Mouse (Mus musculus): ENCODE data around the gene Fam160a2. TPM values are rescaled to one million over a fixed set of nuclear protein-coding genes. Genes with fewer than 3 reads are reported as not detected.

The Fam160a2 gene
- 10 to 100 TPM; 15.5 to 16.1 TPM for total RNA-seq (2021)
- long read RNA-seq, experiment 1, full-length matches to known transcripts, result 25 of 30 reads
- long read RNA-seq, experiment 1, partial matches to known transcripts, result 2 of 30 reads
- long read RNA-seq, experiment 1, other reads (novel, unspliced or antisense), result 3 of 30 reads
- long read RNA-seq, experiment 2, full-length matches to known transcripts, result 7 of 10 reads
- long read RNA-seq, experiment 2, partial matches to known transcripts, result 0 of 10 reads
- long read RNA-seq, experiment 2, other reads (novel, unspliced or antisense), result 3 of 10 reads

DNA sequence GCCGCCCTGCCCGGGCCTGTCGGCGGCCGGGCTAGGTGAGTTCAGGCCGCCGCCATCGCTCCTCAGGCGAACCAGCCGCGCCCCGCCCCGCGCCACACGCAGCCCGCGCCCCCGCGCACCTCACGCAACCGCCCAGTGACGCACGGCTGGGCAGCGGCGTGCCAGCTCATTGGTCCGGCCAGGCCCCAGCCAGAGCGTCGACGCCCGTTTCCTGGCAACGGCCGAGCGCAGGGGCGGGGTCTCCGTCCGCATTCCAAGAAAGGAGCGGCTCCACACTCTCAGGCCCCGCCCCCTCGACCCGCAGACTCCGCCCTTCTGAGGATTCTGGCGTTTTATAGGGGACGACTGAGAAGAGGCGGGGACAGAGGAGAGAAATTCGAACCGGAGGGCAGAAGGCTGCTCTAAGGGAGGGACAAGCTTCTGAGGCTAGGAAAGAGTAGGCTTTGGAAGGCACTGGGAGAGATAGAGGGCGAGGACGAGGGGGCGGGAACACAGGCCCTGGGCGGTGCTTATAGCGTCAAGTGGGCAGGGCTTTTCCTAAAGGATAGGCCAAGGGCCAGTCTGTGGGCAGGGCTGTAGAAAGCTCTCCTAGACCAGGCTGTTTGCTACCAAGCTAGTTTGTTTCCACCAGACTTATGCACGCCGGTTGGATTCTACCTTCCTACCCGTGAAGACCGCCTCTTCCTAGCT, at the start of gene Fam160a2:
Gene Fam160a2 (minus strand): TSS at position 120 of the 690 bp plus-strand sequence.
- peak; percentile 100 for DNase-seq

DNA sequence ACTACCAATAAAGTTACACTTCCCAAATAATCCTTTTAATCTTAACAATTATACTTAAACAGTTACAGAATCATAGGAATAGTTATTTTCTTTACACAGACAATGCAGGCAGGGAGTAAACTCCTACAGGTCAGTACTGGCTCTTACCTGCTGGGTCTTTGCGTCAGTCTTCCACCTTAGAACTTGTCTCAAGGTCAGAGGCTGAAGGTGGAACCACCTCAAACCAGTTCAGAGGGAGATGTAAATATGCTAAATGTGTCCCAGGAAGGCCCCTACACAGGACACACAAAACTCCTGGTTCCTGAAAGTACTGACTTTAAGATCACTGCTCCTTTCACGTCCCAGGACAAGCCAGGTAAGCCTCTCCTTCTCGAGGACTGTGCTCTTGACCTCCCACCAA, 45.2 kb upstream of the Fam160a2 start:
- no peak for DNase-seq

DNA sequence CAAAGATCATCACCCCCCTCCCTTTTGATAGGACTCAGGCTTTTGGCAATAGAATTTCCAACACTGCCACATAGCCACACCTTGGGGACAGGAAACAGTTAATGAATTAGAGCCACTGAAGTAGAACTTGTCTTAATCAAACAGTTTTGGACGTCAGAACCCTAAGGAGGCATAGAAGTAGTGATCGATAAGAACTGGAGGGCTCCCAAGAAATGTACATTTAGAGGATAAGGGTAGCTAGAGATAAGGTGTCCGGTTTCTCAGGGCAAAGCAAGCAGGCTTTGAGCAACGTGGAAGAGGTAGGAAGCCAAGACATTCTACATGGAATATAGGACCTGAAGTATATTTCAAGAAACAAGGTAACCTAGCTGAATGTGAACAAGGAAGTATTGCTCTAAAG, 41.6 kb upstream of the Fam160a2 start:
- DNase-seq, result no peak

DNA sequence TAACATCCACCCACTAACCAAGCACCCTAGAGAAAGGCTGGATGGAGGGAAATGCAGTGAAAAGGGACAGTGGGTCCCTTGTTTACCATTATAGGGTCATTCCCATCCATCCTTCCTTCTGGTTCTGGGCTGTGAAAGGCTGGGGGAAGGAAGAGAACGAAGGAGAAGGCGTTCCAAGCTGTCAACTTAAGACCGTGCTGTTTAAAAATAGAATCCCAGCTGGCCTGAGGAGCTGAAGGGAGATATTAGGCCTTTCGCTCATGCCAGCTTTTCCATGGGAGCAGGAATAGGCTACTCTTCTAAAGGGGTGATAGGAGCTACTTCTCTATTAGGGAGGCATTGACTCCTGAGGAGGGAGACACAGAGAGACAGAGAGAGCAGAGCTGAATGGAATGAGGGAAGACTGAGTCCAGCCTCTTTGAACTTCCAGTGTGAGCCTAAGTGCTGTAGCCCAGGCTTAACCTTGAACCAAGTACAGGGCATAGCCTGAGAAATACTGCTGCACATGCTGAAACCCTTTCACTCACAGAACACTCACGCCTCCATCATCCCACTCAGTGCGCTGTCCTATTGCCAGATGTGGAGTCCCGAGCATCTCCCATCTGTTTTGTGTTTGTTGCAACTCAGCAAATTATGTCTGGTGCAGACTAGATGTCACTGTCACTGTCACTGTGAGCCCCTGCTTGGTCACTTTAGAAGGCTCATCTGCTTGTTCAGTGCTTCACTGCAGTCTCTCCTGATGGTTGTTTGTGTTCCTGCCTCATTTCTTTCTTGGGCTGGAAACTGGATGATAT, 38.3 kb upstream of the Fam160a2 start:
- DNase-seq, result peak in 1 of 2 experiments; percentile 2

DNA sequence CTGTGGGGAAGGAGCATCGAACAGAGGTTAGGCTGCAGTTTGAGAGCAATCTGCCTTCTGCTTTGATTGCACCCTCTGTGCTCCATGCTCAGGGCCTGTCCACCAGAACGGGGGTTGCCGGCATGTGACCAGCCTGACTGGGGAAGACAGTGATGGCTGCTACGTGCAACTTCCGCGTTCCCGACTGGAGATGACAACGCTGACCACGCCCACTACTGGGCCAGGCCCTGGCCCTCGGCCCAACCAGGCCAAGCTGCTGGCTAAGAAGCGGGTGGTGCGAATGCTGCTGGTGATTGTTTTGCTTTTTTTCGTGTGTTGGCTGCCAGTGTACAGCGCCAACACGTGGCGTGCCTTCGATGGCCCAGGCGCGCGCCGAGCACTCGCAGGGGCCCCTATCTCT, 34.9 kb upstream of the Fam160a2 start:
- no peak for DNase-seq

DNA sequence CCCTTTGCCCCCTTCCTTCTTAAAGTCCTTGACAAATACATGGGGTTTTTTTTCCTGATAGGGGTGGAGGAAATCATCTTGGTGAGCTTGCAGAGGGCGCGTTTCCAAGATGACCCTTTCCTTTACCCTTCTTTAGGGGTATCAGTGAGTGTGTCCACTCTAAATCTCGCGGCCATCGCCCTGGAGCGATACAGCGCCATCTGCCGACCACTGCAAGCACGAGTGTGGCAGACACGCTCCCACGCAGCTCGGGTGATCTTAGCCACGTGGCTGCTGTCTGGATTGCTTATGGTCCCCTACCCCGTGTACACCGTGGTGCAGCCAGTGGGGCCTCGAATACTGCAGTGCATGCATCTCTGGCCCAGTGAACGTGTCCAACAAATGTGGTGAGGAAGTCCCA, 34.0 kb upstream of the Fam160a2 start:
- DNase-seq, result no peak

DNA sequence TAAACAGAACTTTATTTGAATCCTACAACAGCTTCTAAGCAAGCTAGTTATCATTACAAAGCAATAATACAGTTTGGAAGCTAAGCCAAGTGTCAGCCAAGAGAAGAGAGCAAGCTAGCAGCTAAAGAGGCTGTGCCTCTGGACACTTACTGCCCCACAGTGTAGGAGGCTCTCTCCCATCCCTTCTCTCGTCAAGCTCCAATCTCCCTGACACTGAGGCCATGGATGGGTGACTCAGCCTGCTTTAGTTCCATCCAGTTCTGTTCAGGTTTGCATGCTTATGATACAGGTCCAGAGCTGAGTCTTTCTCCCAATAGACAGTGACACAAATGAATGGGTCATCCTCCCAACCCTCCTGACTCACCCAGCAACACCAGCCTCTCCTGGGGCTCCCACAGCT, 32.2 kb upstream of the Fam160a2 start:
- DNase-seq, result no peak

DNA sequence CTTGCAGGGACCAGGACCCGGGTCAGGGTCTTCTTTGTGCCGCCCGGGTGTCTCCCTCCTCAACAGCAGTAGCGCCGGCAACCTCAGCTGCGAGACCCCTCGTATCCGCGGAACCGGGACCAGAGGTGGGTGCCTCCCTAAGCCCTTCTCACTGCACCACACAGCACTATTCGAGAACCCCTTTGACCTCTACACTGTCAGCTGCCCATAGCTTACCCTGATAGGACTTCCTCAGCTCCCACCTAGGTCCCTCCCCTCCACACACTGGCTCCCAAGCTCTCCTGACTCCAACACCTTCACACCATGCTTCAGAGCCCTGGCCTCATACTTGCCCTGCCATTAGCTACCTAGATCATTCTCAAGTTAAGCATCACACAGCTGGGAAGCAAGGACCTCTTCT, 26.2 kb upstream of the Fam160a2 start:
- no peak for DNase-seq

DNA sequence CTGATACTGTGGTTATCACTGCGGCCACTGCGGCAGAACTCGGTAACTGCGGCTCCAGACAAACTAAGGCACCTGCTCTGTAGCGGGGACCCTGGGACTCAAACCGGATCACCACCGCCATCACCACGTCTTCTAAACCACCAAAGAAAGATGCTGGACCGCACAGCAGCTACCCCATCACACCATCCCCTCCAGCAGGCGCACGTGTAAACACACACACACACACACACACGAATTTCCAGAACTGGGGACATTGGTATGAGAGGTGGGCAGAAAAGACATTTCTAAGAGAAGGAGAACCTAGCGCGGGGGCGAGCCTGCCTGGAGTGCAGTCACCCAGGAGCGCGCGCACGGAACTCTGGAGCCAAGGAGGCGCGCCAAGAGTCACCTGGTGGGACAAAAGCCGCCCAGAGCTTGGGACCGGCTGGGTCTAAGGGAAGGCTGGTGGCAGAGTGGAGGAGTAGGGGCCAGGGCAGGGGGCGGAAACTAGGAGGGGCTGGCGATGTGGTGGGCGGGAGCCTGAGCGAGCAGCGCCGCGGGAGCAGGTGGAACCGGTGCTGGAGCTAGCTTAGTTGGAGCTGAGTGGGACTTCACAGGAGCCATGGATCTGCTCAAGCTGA, 25.7 kb upstream of the Fam160a2 start, which contains the start of gene Cckbr:
Gene Cckbr (plus strand): TSS at position 308 of the 620 bp plus-strand sequence.
- no peak for DNase-seq

DNA sequence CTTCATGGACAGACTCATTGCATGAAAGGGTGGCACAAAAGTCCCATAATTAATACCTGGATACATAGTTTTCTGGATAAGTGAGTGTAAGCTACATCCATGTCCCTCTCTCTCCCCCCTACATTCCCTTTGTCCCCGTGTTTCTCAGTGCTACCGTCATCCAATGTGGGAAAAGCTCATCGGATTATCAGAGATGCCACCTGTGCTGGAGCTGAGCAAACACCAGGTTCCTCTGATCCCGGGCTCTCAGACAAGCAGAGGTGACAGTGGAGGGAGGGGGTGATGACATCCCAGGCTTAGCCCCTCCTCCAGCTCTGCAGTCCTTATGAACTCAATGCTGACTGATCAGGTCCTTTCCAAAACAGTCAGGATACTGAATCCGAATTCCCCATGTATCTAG, 24.5 kb upstream of the Fam160a2 start:
- DNase-seq, result no peak

DNA sequence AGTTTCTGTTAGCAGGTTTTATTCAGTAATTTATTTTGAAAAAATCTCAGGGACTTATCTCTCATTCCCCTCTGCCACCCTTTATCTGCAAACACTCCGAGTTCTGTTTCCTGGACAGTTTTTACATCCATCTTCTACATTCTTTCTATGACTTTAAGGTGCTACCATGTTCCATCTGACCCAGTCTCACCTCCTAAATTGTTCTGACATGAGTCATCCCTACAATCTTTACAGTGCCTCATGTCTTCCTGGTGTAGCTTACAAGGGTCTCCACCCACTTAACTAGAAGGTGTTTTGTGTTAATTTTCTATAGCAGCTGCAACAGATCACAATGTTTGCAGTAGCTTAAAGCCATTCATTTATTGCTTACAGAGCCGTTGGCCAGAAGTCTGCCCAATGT, 21.0 kb upstream of the Fam160a2 start:
- DNase-seq, result no peak

DNA sequence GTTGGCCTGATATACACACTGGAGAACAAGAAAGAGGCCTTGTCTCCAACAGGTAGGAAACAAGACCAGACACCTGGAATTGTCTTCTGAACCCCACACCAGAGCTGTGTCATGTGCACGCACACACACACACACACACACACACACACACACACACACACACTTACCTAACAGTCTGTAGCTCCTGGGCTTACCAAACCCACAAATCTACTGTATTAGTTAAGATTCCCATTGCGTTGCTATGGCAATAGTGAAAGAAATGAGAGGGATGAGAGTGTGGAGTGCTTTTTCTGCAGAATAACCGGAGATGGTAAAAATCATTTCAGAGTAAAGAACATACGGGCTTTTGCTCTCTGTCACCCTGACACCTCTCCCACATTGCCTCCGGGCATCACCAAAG, 18.3 kb upstream of the Fam160a2 start:
- DNase-seq, result no peak

DNA sequence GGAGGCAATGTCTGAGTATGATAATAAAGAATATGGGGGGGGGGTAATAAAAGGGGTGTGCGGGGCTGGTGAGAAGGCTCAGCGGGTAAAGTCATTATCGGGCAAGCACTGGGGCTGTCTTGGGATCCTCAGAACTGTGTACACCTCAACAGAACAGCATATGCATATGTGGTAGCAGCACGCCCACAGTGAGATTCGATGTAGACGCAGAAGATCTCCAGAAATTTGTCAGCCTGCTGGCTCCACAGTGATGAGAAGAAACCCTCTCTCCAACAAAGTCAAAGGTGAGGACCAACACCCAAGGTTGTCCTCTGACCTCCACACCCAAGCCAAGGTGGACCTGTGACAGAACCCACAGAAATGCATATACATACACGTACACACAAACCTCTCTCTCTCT, 16.7 kb upstream of the Fam160a2 start:
- no peak for DNase-seq

DNA sequence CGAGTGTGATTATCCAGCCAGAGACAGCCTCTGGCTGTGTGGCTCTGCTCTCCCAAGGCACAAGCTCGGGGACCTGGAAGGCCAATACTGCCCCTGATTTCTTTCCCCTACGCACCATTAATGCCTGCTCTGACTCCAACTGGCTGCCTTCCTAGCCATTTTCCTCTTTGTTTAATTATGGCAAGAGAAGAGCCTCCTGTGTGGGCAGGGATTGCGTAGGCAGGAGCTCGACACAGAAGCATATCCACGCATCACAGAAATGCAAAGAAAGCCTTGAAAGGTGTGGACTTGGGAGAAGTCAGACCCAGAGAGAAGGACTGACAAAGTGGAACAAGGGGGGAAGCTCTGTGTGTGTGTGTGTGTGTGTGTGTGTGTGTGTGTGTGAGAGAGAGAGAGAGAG, 14.5 kb upstream of the Fam160a2 start:
- no peak for DNase-seq

DNA sequence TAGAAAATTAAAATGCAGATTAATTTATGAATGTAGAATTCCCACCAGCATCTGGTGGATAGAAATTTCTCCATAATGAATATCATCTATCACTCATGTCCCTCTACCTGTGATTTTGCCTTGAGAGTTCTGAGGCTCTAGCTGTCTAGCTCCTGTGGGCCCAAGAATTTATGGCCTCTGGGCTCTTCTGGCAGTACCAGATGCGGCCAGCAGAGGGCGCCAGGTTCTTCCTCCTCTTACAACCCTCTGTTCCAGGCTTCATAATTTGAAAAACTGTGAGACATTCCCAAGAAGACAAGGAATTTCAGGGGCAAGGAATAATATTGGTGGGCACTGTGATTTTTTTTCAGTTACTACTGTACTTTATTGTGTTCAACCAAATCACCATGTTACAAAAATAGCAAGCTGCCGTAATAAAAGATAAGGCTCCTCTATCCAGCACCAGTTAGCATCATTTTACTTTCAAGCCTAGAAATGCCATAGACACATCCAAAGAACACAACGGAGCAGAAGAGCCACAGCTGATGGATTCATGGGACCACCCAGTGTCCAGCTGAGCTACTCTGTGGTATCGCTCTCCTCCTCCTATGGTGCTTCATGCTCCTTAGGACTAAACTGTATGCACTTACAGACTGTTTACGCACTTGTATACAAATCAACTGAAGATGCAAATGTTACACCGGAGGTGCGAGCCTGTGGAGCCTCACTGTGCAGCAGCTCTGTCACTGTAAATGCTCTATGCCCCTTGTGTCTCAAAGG, 12.2 kb upstream of the Fam160a2 start:
- peak; percentile 59 to 90 for DNase-seq

DNA sequence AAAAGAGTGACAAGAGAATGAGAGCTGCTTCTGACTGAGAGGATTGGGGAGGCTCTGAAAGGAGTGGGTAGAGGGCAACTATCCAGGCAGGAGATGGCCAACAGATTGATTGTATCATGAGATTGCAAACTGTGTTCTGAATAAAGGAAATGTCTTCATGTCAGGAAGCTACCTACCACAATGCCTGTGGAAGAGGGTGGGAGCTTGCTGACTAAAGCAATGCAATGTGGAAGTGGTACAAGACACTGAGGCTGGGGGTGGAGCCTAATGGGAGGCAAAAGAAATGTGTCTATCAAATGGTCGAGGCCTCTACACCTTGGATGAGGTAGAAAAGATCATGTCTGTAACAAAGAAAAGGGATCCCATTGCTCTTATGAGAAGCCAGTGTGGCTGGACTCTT, 6.5 kb upstream of the Fam160a2 start:
- no peak for DNase-seq

DNA sequence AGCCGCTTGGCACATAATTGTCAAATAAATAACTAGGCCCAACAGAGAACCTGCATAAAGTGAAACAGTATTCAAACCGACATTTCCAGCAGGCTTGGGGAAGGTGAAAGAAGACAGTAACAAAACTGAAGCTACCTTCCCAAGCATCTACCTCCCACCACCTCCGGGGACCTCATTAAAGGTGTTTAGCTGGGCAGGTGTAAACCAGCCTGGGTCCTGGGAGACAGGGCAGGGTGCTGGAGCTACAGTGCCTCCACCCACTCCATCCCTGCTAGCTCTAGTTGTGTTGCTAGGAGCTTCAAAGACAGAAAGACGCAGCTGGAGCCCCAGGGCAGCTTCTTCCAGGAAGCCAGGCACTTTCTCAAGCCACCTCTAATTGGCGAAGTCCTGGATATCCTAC, 4.4 kb upstream of the Fam160a2 start, which contains the start of gene Cnga4:
Gene Cnga4 (plus strand): TSS at position 301 of the 400 bp plus-strand sequence.
- DNase-seq, result no peak

DNA sequence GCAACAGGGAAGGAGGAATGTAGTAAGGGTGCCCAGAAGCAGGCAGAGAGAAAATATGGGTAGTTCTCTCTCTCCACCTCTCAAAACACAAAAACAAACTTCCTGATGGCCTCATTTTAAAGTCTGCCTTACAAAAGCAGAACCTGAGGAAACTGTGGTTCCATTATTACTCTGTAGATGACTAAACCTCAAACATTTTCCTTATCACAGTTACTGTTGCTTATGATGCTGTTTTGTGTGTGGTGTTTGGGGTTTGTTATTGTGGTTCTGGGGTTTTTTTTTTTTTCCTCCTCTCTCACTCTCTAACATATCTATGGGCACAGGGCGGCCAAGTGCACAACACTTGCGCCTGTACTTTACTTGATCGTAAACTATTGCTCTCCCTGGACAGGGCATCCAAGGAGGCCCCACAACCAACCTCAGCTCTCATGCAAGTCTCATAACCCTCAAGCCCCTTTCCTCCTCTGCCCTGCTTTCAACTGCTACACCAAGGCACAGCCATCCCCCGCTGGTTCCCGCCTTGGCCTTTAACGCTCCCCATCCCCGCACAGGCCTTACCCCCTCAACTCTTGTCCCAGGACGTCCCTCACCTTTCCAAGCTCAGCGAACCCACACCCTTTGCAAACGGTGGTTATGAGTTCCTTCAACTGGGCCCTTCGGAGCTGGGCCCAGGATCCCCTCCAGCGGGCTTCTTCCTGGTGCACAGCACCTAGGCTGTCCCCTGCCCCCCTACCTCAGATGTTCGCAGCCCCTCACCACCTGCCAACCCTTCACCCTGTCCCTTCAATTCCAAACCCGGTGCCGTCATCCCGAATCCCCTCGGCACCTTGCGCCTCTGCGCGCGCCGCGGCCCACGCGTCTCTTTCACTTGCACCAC, 558 bp downstream of the Fam160a2 start:
- no peak for DNase-seq

DNA sequence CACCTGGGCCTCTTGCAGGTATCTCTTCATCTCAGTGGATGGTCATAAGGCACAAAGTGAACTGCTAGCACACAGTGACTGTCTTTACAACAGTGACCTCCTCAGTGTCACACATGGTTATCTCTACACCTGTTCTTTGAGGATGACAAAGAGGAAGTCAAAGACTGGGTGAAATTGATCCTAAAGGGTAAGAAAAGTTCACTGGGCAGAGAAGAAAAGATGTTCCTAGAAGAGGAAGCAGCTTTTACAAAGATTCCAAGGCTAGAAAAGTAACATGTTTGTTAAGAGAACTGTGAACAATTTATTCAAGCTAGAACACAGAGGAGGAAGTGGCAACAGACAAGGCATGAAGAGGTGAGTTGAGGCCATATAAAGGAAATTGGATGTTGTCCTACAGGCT, 3.7 kb downstream of the Fam160a2 start:
- no peak for DNase-seq

DNA sequence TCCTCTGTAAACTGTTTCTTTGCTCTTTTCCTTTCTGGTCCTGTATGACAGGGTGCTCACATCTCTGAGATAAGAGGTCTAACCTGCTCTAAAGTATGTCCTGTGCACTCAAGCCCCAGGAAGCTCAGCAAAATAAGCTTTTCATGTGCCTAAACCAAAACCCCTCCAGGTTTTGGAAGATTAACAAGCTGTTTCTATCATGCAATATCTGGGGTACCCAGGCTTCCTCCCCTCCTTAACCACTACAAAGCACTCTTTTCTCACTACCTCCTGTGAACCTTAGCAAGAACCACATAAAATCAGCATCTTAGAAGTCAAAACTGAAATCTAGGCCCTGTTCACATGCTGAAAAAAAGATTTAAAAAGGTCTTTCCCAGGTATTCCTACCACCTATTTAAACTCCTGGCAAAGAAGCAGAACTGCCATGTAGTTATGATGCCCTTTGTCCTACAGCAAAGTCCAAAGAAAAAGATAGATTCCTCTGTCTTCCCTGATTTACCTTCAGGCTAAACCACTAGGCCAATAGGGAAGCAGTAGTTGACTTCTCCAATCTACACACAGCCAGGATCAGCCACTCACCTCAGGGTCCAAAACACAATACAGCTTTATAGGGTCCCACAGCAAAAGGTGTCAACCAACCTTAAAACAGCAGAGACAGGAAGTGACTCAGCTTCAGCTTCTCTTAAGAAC, 4.6 kb downstream of the Fam160a2 start:
- DNase-seq, result no peak
